Mouse (Mus musculus): ENCODE results near the gene Anp32e. TPM values are rescaled to one million over a fixed set of nuclear protein-coding genes. Genes with fewer than 3 reads are reported as not detected.
"Not testable (repeated sequence)": the region's sequence is repeated elsewhere in the genome, so short reads cannot be mapped to it uniquely, and the experiment has no call there.

The Anp32e gene
- total and polyA plus RNA-seq, 2 experiments: 3.7 to 11.7 TPM

DNA sequence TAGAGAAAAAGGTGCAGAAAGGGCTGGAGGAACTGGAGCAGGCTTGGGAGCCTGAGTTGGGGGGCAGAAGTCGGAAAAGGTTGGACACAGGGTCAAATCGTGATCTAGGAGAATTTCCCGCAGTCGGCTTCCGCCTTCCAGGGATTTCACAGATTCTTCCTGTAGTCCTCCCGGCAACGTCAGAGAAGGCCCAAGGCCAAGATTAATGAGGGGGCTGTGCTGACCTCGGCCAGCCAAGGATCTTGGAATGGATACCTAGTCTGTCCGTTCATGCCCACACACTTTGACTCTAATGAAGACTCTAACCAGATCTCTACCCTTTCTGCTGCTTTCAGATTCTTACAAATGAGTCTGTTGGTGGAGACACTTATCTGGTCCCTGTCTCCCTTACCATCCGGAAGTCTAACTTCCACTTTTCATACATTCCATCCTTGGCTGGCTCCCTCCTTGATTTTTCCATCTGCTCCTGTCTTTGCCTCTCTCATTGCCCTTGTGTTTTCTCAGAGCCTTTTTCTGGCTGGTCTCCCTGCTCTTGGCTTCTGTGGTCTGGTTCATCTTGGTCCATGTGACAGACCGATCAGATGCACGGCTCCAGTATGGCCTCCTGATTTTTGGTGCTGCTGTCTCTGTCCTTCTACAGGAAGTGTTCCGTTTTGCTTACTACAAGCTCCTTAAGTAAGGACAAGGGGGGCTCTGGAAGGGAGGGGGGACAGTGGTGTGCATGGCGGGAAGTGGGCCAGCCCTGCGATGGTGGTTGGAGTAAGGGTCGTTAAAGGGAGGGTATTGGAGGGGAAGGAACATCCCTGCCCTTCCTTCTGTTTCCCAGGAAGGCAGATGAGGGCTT lies 34.5 kb upstream of the Anp32e start:
- TF ChIP-seq POLR2A (IDR thresholded peaks at IDR 0.05; ENCODE audit: extremely low read depth, insufficient read depth, low read length): no peak
- TF ChIP-seq CTCF (IDR thresholded peaks at IDR 0.05; ENCODE audit: low read depth, low read length): no peak
- Histone ChIP-seq H3K4me3 (ENCODE audit: insufficient read depth, low read depth, low read length) (peak overlapping the region; percentile 84), H3K27ac (replicated peaks; ENCODE audit: insufficient read depth, low read depth, low read length) (peak overlapping the region; percentile 98), H3K79me2 (ENCODE audit: control insufficient read depth, insufficient read depth, low read length) (no peaks in the 10 kb centered on the region), H3K27me3 (ENCODE audit: control insufficient read depth, insufficient read depth, low read length) (no peaks in the 10 kb centered on the region), H3K36me3 (ENCODE audit: control insufficient read depth, insufficient read depth, low read length) (no peaks in the 10 kb centered on the region; the same call in 1 of the 2 replicates), H3K9ac (ENCODE audit: low read depth, low read length) (peak overlapping the region; percentile 92), H3K4me1 (ENCODE audit: control insufficient read depth, insufficient read depth, low read length) (peaks cover 8% of the 10 kb centered on the region)
- WGBS: 5% methylated on average over 16 of the region's 16 CpGs
- peak; percentile 51 for DNase-seq (ENCODE audit: extremely low read depth, low read depth, low spot score)

DNA sequence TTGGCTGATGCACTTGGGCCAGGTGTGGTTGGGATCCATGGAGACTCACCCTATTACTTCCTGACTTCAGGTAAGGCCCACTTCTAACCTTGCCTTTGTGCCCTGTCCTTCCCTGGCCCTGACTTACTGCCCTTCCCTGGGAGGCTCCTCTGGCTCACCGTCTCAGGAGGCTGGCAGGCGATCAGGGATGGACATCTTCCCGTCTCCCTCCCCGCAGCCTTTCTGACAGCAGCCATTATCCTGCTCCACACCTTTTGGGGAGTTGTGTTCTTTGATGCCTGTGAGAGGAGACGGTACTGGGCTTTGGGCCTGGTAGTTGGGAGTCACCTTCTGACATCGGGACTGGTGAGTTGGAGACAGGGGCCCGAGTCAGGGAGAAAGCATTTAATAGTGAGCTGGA lies 33.5 kb upstream of the Anp32e start:
- not testable (repeated sequence) for H3K4me1 ChIP-seq (ENCODE audit: control insufficient read depth, insufficient read depth, low read length); H3K4me3 ChIP-seq (ENCODE audit: insufficient read depth, low read depth, low read length); H3K27ac ChIP-seq (replicated peaks; ENCODE audit: insufficient read depth, low read depth, low read length); H3K79me2 ChIP-seq (ENCODE audit: control insufficient read depth, insufficient read depth, low read length); H3K27me3 ChIP-seq (ENCODE audit: control insufficient read depth, insufficient read depth, low read length); H3K36me3 ChIP-seq (ENCODE audit: control insufficient read depth, insufficient read depth, low read length); H3K9ac ChIP-seq (ENCODE audit: low read depth, low read length); DNase-seq (ENCODE audit: extremely low read depth, low read depth, low spot score)
- WGBS: 88% methylated on average over 7 of the region's 7 CpGs

- Histone ChIP-seq H3K79me2 (ENCODE audit: control insufficient read depth, insufficient read depth, low read length) (no peaks in the 10 kb centered on the region), H3K27ac (replicated peaks; ENCODE audit: insufficient read depth, low read depth, low read length) (no peak overlapping the region), H3K9ac (ENCODE audit: low read depth, low read length) (no peak overlapping the region), H3K4me3 (ENCODE audit: insufficient read depth, low read depth, low read length) (no peak overlapping the region), H3K4me1 (ENCODE audit: control insufficient read depth, insufficient read depth, low read length) (peaks cover 19% of the 10 kb centered on the region), H3K36me3 (ENCODE audit: control insufficient read depth, insufficient read depth, low read length) (no peaks in the 10 kb centered on the region; the same call in 1 of the 2 replicates), H3K27me3 (ENCODE audit: control insufficient read depth, insufficient read depth, low read length) (no peaks in the 10 kb centered on the region)
- TF ChIP-seq POLR2A (IDR thresholded peaks at IDR 0.05; ENCODE audit: extremely low read depth, insufficient read depth, low read length) (no peak), CTCF (IDR thresholded peaks at IDR 0.05; ENCODE audit: low read depth, low read length) (no peak)
- no peak for DNase-seq (ENCODE audit: extremely low read depth, low read depth, low spot score)
- WGBS: 69% methylated on average over 13 of the region's 13 CpGs
These were observed 29.1 kb upstream of the Anp32e start for GRCm38 (mm10) chr3:95899800-95900524.

DNA sequence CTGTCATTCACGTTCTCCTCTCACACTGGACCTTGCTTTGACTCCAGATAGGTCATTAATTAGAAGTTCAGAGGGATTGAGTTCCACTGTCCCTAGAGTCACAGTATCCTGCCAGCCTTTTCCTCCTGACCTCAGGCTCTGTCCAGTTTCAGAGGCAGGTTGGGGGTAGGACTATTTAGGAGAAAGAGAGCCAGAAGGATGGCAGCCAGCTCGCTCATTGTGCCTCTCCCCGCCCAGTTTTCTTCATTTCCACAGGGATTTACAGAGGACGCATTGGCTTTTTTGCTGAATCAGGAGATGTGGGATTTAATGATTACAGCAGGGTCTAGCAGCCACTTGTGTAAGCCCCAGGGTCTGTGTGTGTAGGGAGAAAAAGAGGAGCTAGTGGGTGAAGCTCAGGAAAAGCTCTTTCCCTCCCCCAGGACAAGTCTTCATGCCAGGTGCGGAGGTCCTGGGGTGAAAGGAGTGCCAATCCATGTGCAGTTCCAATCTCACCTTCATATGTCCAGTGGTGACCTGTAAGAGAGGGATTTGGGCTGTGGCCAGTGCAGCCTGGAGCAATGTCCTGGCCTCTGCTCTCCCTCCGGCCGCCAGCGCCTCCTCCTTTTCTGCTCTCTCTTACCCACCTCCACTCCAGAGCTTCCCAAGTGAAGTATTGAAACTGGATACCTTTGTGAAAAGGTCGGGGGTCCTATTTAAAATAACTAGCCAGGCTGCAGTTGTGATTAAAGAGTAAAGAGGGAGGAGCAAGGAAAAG lies 27.3 kb upstream of the Anp32e start:
- 19% methylated on average over 9 of the region's 9 CpGs for WGBS
- Histone ChIP-seq H3K36me3 (ENCODE audit: control insufficient read depth, insufficient read depth, low read length) (no peaks in the 10 kb centered on the region), H3K79me2 (ENCODE audit: control insufficient read depth, insufficient read depth, low read length) (no peaks in the 10 kb centered on the region), H3K27ac (replicated peaks; ENCODE audit: insufficient read depth, low read depth, low read length) (peak overlapping the region; percentile 95), H3K4me1 (ENCODE audit: control insufficient read depth, insufficient read depth, low read length) (peaks cover 23% of the 10 kb centered on the region), H3K9ac (ENCODE audit: low read depth, low read length) (peak overlapping the region; percentile 10), H3K4me3 (ENCODE audit: insufficient read depth, low read depth, low read length) (no peak overlapping the region), H3K27me3 (ENCODE audit: control insufficient read depth, insufficient read depth, low read length) (no peaks in the 10 kb centered on the region)
- DNase-seq (ENCODE audit: extremely low read depth, low read depth, low spot score): peak; percentile 93
- no peak for TF ChIP-seq POLR2A (IDR thresholded peaks at IDR 0.05; ENCODE audit: extremely low read depth, insufficient read depth, low read length)
- TF ChIP-seq CTCF (IDR thresholded peaks at IDR 0.05; ENCODE audit: low read depth, low read length): no peak

DNA sequence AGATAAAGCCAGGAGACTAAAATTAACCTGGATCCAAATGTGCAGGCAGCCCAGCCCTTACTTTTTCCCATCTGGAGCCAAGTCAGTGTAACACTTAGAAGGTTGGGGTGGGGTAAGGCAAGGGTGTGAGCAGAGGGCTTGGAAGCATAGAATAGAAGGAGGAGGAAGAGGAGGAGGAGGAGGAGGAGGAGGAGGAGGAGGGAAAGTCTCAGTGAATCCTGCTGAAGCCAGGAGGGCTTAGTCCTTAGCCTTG lies 26.7 kb upstream of the Anp32e start:
- 0 out of 2 replicates have a peak overlapping the region, but pooled peaks have one; percentile 10 for H3K4me3 ChIP-seq (ENCODE audit: insufficient read depth, low read depth, low read length)
- H3K9ac ChIP-seq (ENCODE audit: low read depth, low read length): peak overlapping the region; percentile 58
- H3K36me3 ChIP-seq (ENCODE audit: control insufficient read depth, insufficient read depth, low read length): no peaks in the 10 kb centered on the region
- no peak for TF ChIP-seq POLR2A (IDR thresholded peaks at IDR 0.05; ENCODE audit: extremely low read depth, insufficient read depth, low read length)
- no peak for TF ChIP-seq CTCF (IDR thresholded peaks at IDR 0.05; ENCODE audit: low read depth, low read length)
- peak overlapping the region; percentile 95 for H3K27ac ChIP-seq (replicated peaks; ENCODE audit: insufficient read depth, low read depth, low read length)
- H3K4me1 ChIP-seq (ENCODE audit: control insufficient read depth, insufficient read depth, low read length): peaks cover 23% of the 10 kb centered on the region
- no peak for DNase-seq (ENCODE audit: extremely low read depth, low read depth, low spot score)
- H3K79me2 ChIP-seq (ENCODE audit: control insufficient read depth, insufficient read depth, low read length): no peaks in the 10 kb centered on the region
- H3K27me3 ChIP-seq (ENCODE audit: control insufficient read depth, insufficient read depth, low read length): no peaks in the 10 kb centered on the region

Data from liver, adult 2 months (tissue).